Mouse (Mus musculus): Measurements from ENCODE around the gene Dnal1. TPM values are rescaled to one million over a fixed set of nuclear protein-coding genes. Genes with fewer than 3 reads are reported as not detected.

The Dnal1 gene
- total and polyA plus RNA-seq, 2 experiments from 2014 or later, result 10.7 to 15.6 TPM

DNA sequence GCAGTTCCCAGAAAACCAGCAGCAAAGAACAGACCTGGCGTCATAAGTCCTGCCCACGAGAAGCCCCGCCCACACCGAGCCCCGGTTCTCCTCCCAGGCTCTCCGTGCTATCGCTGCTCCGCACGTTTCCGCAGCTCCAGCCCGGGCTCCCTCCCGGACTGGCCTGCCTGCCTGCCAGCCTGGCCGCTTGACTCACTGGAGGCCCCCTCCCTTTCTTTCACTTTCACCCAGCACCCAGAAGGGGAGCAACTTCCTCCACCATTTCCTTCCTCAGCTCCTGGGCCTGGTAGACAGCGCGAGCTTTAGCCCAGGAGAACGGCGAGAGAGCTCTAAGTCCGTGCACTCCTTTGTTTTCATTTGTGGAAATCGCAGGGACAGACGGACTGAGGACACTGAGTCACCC is 61.5 kb downstream of the Dnal1 start:
- ATAC-seq (ENCODE audit: low FRiP score), result peak; percentile 76
- Histone ChIP-seq H3K9ac (replicated peaks; ENCODE audit: low read length, poor library complexity, severe bottlenecking) (peak overlapping the region; percentile 56), H3K27ac (ENCODE audit: low read depth, low read length) (peak overlapping the region; percentile 89), H3K9me3 (ENCODE audit: low read length) (no peaks in the 10 kb centered on the region), H3K4me2 (ENCODE audit: low read depth, low read length, poor library complexity, severe bottlenecking) (peak overlapping the region; percentile 57), H3K27me3 (ENCODE audit: insufficient read depth, low read length) (no peaks in the 10 kb centered on the region), H3K36me3 (ENCODE audit: insufficient read depth, low read length) (peaks cover 18% of the 10 kb centered on the region), H3K4me3 (ENCODE audit: low read depth, low read length) (peak overlapping the region; percentile 38), H3K4me1 (ENCODE audit: insufficient read depth, low read length) (peaks cover 18% of the 10 kb centered on the region)
- TF ChIP-seq CTCF (IDR thresholded peaks at IDR 0.05), result peak; percentile 33
- DNase-seq (ENCODE audit: low spot score), result peak; percentile 78
- WGBS, result under 1% methylated on average over 20 of the region's 20 CpGs

DNA sequence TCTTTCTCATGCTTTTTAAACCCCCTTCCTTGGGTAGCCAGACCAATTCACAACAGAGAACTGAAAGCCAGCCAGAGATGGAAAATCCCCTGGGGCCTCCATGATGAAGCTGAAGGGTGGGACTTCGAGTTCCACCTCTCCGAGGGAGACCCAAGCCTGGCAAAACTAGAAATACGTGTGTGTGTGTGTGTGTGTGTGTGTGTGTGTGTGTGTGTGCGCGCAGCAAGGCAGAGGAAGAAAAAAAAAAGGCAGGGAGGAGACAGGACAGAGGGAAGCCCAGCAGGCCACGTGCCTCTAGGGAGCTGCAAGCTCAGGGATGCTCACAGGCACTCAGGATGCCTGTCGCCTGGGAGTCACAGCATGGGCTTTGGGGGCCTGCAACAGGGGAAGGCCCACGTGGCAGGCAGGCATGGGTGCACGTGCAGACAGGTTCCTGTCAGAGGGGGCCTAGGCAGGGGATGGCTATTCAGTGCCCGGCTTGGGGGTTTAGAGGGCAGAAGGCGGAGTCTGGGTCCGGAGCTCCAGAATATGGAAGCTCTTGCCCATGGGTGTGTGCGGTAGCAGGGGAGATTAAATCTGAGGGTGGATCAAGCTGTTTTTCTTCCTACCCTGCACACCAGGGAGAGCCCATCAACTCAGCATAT is 62.1 kb downstream of the Dnal1 start:
- peaks cover 18% of the 10 kb centered on the region for H3K36me3 ChIP-seq (ENCODE audit: insufficient read depth, low read length)

DNA sequence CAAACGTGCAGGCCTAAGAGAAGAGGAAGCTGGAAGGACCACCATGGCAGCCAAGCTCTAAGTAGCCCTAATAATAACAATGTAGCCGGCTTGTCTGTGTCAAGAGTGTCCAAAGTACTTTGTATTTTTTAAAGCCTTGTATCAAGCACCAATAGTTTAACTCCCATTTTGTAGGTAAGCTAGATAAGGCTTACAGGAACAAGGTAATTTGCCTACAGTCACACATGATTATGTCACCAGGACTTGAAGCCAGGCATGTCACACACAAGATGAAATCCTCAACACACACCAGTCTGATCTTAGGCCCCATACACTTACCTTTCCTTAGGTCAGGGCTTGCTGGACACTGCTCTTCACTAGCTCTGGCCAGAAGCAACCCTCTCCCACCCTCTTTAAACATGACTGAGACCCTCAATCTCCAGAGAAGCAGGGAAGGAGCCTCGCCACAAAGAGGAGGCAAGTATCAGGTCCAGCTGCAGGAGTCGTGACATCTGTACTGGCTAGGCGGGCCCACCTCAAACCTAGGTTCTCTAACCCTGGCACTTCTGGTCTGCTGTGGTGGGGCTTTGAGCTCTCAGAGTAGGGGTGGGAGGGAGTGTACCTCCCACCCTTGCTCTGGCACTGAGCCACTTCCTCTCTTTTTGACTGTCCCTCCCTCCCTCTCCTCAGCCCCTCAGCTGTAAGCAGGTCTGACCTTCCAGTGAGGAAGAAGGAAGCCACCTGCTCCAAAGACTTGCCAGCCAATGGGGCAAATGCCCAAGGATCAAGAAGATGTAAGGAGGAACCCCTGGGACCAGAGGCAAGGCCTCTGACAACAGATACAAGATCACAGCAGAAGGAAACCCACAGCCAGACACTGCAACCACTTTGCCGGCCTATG is 63.0 kb downstream of the Dnal1 start:
- TF ChIP-seq CTCF (IDR thresholded peaks at IDR 0.05), result no peak
- Histone ChIP-seq H3K4me2 (ENCODE audit: low read depth, low read length, poor library complexity, severe bottlenecking) (peak overlapping the region; percentile 57; the same call in 1 of the 2 replicates), H3K9me3 (ENCODE audit: low read length) (no peaks in the 10 kb centered on the region), H3K4me3 (ENCODE audit: low read depth, low read length) (no peak overlapping the region), H3K9ac (replicated peaks; ENCODE audit: low read length, poor library complexity, severe bottlenecking) (peak overlapping the region; percentile 56; the same call in 1 of the 2 replicates), H3K4me1 (ENCODE audit: insufficient read depth, low read length) (peaks cover 23% of the 10 kb centered on the region), H3K27ac (ENCODE audit: low read depth, low read length) (peak overlapping the region; percentile 89), H3K27me3 (ENCODE audit: insufficient read depth, low read length) (no peaks in the 10 kb centered on the region), H3K36me3 (ENCODE audit: insufficient read depth, low read length) (peaks cover 14% of the 10 kb centered on the region)
- WGBS, result 54% methylated on average over 6 of the region's 6 CpGs
- ATAC-seq (ENCODE audit: low FRiP score) (no peak), DNase-seq (ENCODE audit: low spot score) (no peak)

More for the DNA sequence above, 62.1 kb downstream of the Dnal1 start:
- Histone ChIP-seq H3K9me3 (ENCODE audit: low read length) (no peaks in the 10 kb centered on the region), H3K4me2 (ENCODE audit: low read depth, low read length, poor library complexity, severe bottlenecking) (peak overlapping the region; percentile 57), H3K9ac (replicated peaks; ENCODE audit: low read length, poor library complexity, severe bottlenecking) (peak overlapping the region; percentile 56), H3K4me1 (ENCODE audit: insufficient read depth, low read length) (peaks cover 18% of the 10 kb centered on the region), H3K27ac (ENCODE audit: low read depth, low read length) (peak overlapping the region; percentile 89), H3K27me3 (ENCODE audit: insufficient read depth, low read length) (no peaks in the 10 kb centered on the region), H3K4me3 (ENCODE audit: low read depth, low read length) (peak overlapping the region; percentile 38)
- peak; percentile 61; the same call in 1 of the 2 replicates for ATAC-seq (ENCODE audit: low FRiP score)
- 10% methylated on average over 11 of the region's 13 CpGs for WGBS
- no peak for TF ChIP-seq CTCF (IDR thresholded peaks at IDR 0.05)
- peak; percentile 67 for DNase-seq (ENCODE audit: low spot score)

DNA sequence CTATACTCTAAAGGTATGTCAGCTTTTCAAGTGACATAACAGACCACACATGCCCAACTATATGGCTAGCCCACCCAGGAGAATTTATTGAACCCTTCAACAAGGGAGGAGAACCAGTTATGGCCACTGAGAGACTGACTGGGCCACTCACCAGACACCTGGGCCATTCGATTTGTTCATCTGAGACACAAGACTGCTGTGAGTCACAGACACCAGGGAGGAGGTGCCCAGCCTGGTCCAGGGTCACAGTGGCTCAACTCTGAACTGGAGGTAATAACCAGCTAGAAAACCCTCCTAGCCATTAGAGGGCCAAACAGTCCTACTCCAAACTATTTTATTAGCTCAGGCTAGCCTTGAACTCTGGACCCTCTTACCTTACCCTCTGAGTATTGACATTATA is 63.9 kb downstream of the Dnal1 start:
- no peaks in the 10 kb centered on the region for H3K27me3 ChIP-seq (ENCODE audit: insufficient read depth, low read length)
- no peak for ATAC-seq (ENCODE audit: low FRiP score)
- H3K9ac ChIP-seq (replicated peaks; ENCODE audit: low read length, poor library complexity, severe bottlenecking), result no peak overlapping the region
- no peaks in the 10 kb centered on the region for H3K9me3 ChIP-seq (ENCODE audit: low read length)
- no peak for TF ChIP-seq CTCF (IDR thresholded peaks at IDR 0.05)
- no peak overlapping the region for H3K4me2 ChIP-seq (ENCODE audit: low read depth, low read length, poor library complexity, severe bottlenecking)
- peaks cover 23% of the 10 kb centered on the region for H3K4me1 ChIP-seq (ENCODE audit: insufficient read depth, low read length)
- H3K27ac ChIP-seq (ENCODE audit: low read depth, low read length), result no peak overlapping the region
- no peak overlapping the region for H3K4me3 ChIP-seq (ENCODE audit: low read depth, low read length)
- H3K36me3 ChIP-seq (ENCODE audit: insufficient read depth, low read length), result peaks cover 8% of the 10 kb centered on the region
- 75% methylated on average over 1 of the region's 1 CpGs for WGBS
- DNase-seq (ENCODE audit: low spot score), result no peak

DNA sequence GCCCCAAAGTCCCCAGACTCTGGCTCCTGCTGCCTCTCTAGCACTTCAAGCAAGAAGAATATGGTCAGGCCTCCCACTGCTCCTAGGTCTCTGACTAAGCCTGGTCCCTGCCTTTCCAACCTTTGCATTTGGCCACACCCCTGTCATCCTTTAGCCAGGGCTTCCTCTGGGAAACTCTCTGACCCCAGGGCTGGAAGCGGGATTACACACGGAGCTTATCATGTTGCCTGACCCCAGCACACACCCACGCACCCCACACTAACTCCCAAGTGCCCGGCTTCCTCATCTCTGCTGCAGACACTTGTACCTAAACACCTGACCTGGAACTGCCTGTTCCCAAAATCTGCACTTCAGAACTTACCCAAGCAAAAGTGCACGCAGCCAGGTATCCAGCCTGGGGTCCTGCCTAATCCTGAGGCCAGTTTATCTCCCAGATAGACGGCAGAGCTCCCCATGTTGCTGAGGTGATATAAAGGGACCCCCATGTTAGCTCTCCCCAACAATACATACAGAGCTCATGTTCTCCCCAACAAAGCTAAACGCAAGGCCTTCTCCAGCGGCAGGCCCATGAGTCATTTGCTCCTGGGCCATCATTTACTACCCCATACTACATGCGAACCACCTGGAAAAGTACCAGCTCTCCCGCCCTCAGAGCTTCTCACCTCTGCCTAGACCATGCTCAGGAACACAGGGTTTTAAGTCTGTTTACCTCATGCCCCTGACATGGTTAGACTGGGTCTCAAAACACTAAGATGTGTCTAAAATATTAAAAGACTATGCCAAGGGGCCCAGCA is 64.7 kb downstream of the Dnal1 start:
- no peak for ATAC-seq (ENCODE audit: low FRiP score)
- no peak overlapping the region for H3K9ac ChIP-seq (replicated peaks; ENCODE audit: low read length, poor library complexity, severe bottlenecking)
- 0 out of 2 replicates have a peak, but pooled peaks cover under 1% of the 10 kb centered on the region for H3K36me3 ChIP-seq (ENCODE audit: insufficient read depth, low read length)
- no peak for TF ChIP-seq CTCF (IDR thresholded peaks at IDR 0.05)
- DNase-seq (ENCODE audit: low spot score), result no peak
- 70% methylated on average over 10 of the region's 10 CpGs for WGBS
- no peak overlapping the region for H3K4me3 ChIP-seq (ENCODE audit: low read depth, low read length)
- H3K9me3 ChIP-seq (ENCODE audit: low read length), result no peaks in the 10 kb centered on the region
- no peak overlapping the region for H3K4me2 ChIP-seq (ENCODE audit: low read depth, low read length, poor library complexity, severe bottlenecking)
- peaks cover 23% of the 10 kb centered on the region for H3K4me1 ChIP-seq (ENCODE audit: insufficient read depth, low read length)
- H3K27ac ChIP-seq (ENCODE audit: low read depth, low read length), result no peak overlapping the region
- no peaks in the 10 kb centered on the region for H3K27me3 ChIP-seq (ENCODE audit: insufficient read depth, low read length)
